Mouse (Mus musculus) 3T3-L1 (cell line): ENCODE measurements around the gene Fmnl2.

Experiments used
- DNase-seq: peaks from one replicate; pipeline ENCODE4 v3.0.0-alpha.2; 2015; ENCODE audit warnings: low read depth, low spot score

The Fmnl2 gene

DNA sequence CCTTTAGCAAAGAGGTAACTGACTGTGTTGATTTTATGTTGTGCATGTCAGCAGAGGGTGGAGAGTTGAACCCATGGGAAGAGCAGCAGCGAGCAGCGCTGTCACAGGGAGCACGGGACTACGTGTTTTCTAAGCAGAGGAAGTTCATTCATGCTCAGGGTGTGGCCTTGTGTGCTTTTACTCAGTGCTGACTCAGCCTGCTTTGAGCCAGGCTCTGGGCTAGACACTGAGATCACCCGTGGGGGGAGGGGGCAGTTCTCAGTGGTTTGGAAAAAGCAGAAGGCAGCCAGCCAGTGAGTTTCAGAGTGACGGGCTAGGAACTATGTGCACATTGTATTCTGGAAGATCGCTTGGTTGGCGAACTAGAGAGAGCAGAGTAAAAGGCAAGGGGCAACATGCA, 97.4 kb downstream of the Fmnl2 start:
- peak; percentile 99 for DNase-seq

DNA sequence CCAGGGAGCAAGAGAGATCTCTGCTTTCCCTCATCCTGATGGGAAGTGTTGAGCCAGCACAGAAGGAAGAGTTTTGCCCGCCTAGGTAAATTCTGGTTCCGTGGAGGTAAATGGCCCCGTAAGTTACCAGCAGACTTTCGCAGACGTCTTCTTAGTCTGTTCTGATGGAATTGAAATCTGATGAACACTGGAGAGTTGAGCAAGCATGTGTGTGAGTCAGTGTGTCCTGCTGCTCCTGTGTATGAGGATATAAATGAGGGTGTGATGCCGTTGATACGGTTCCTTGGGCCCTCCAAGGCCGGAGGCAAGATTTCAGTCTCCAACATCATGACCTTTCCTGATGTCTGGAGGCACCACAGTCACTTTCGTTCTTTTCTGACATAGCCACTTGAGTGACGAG, 98.2 kb downstream of the Fmnl2 start:
- peak; percentile 59 for DNase-seq

DNA sequence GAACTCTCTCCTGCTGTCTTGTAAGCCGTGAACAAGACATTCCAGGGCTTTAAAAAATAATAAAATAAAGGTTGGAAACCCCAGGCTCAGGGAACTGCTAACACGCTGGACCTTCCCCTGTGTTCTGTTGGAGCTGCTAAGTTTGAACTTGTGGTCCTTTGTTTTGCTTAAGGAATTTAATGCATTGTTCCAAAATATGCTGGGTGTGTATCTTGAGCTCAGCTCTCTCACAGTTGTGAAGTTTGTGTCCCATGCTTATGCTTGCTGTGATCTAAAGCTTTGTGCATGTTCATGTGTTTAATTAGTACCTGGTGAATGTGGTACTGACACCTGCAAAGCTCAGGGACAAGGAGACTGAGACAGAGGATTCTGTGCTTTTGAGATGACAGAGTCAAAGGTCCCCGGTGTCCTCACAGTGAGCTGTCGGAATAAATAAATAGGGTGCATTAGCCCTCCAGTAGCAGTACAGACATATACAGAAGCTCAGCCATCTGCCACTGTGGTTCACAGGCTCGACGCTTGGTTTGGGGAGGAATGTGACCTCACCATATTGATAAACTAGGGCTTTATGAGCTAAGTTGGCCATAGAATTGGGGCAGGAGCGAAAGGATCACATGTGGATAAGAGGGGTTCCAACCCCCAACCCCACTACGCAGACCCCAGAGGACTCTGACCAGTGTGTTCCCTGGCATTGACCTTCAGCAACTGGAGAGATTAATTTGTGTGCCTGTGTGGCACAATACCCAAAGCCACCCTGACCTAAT, 100.3 kb downstream of the Fmnl2 start:
- no peak for DNase-seq

DNA sequence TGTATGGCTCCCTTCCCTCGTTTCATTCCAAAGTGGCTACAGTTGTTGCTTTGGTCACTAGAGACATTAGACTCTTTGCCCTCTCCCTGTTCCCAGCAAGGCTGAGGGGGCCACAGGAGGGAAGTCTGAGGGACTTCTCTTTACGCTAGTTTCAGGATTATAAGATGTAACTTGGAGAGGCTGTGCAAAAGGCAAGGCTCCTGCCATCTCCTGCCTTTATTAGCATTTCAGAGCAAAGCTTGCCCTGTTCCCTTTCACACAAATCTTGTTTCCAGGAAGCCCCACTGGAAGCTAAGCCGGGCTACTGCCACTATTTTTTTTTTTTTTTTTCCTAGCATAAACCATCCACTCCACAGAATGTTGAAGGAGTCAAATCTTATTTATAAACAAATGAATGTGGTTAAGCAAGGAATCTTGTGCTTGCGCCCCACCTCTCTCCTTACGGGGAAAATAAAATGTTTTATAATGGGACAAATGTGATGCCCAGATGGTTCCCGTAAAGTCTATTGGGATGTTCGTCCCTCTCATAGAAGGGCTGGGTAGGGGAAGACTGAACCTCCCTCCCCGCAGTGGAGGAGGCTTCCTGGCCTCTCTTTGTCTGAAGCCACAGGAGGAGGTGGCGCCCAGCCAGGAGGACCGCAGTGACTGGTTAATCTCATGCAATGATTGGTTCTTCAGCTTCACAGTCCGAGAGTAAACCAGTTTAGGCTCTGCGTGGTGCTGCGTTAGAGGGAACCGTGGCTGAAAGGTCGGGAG, 101.1 kb downstream of the Fmnl2 start:
- DNase-seq: peak; percentile 76

DNA sequence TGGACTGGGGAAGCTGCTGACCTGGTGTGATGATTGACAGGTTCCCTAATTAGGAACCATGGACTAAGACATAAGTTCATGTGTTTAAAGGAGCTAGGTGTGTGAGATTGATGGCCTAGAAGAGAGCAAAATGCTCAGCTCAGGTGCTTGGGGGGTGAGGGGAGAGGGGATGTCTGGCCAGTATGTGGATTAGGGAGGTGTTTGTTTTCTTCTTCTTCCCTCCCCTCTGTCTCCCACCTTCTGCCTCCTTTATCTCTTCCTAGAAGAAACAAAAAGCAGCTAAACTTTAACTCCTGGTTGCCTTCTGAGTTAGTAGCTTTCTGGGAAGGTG, 101.6 kb downstream of the Fmnl2 start:
- DNase-seq: no peak

DNA sequence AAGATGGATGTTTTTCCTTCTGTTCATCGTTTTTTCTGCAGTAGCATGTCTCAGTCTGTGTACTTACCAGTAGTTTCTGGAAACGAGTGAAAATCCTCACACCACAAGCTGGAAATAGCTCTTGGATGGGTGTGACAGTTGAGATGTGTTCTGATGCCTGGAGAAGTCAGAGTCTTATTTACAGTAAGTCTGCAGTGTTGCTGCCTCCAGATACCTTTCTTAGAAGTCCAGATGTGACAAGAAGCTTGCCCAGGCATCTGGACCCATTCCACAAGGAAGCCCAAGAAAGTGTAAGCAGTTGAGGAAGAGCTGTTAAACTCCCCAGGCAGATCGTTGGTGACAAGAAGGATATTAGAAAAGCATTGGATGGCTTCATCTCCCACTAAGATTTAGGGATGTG, 102.3 kb downstream of the Fmnl2 start:
- DNase-seq: no peak

DNA sequence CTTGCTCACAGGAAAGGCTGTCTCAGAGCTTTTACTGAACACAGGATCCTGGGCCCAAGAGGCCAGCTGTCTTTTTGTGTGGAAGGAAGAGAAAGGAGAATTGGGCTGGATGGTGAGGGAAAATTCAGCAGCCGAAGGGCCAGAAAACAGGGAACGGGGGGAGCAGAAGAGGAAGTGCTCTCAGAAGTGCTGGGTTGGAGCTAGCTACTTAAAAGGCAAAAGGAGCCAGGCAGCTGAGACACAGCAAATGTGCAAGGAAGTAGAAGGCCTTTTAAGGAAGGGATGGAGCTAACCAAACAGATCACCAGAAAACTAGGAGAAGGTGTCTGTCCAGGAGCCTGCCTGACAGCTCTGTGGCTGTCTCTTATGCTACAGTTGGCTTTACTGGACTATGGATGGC, 103.0 kb downstream of the Fmnl2 start:
- DNase-seq: no peak

DNA sequence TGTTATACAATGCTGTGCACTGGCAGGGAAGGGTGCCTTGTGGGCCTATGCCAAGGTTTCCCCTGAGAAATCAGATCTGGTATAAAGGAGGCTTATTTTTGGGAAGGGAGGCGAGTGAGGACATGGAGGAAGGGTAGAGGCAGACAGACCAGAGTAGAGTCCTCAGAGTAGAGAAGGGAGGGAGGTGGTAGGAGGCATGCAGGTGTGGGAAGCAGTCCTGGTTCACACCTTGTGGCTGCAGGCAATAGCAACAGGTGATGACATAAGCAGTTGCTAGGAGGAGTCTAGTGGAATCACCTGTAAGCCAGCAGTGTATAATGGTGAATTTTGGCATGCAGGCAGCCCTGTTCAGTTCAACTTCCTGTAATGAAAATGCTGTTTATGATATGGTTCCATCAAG, 105.8 kb downstream of the Fmnl2 start:
- DNase-seq: no peak

DNA sequence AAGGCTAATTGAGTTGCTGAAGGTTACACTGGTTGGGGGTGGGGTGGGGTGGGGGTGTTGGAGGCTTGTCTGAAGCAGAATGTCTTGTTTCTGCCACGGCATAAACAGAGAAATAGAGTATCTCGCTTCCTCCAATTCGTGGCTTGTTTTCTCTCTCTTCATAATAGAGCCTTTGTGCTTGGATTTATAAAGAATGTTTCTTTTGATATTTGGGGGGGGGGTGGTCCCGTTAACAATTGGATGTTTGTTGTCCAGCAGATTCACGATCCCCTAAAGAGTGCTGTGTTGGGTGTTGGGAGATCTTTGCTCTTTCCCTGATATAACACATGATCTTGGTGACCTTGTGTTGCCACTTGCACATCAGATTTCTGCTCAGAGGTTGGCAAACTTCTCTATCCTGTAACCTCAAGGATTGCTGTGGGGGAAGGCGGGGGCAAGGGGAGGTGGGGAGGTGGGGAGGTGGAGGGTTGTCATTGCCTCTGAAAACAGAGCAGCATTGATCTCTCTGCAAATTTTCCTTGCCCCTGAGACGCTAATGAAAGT, 106.8 kb downstream of the Fmnl2 start:
- no peak for DNase-seq

DNA sequence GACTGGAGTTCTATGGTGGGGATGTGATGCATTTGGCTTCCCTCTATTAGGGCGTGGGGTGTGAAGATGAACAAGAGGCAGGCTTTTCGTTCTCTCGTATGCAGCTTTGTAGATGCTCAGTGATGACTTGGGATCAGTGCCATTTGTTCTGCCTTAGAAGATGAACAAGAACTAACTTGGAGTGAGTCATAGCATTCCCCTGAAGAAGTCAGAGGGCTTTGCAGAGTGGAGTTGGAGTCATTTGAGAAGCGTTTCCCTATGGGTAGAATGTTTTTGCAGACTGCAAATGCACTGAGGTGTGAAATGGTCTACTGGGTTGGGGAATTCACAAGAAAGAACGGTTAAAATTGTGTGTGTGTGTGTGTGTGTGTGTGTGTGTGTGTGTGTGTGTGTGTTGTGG, 108.6 kb downstream of the Fmnl2 start:
- DNase-seq: peak; percentile 92

DNA sequence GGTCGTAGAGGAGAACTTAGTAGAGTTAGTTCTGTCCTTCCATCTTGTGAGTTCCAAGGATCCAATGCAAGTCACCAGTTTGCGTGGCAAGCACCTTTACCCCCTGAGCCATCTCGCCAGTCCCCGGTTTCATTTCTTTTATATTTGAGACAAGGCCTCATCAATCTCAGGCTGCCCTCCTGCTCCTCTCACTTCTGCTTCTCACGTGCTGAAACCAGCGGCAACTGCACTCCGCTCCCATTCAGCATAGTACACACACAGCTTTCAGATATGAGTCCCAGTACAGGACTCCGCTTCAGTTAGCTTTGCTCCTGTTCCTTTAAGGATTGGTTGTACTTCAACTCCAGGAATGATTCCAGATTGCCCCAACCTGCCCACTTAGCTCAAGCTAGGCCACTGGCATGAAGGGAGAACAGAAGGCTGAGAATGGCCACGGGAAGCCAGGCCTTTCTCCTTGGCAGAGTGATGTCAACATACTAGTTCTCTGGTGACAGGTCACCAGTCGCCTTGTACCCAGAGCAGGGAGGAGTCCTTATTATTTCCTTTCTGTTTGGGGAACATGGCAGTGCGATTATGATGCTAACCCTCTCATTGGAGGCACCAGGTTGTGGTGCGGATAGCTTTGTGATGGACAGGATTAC, 109.3 kb downstream of the Fmnl2 start:
- DNase-seq: no peak

DNA sequence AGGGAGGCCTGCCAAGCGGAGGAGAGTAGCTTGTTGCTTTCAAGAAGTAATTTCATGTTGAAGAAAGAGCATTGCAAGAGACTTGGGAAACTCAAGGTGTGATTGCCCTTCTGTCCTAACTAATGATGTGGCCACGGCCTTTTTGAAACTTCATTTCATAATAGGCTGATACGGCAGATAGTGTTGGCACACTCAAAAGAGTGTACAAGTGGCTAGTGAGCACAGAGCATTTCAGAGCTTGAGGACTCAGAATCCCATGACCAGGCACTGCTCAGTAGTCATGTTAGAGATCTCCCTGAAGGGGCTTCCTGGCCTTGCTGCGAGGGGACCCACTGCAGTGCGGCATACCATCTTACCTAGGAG, 109.8 kb downstream of the Fmnl2 start:
- no peak for DNase-seq

DNA sequence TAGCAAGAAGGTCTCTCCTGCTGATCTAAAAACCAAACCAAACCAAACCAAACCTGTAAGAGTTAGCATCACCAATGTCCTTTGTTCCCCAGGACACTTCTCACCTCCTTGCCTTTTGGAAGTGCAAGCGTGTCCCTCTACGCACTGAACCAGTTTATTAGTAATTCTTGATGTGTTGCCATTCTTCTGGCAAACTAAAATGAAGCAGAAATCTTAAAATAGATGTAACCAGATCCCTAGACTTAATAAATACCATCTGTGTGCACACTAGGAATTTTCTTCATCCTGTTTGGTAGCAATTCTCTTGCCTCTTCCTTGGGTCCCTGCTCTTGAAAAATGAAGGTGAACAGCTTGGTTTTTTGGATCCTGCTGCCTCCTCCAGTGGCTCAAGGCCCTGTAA, 111.2 kb downstream of the Fmnl2 start:
- DNase-seq: peak; percentile 89

DNA sequence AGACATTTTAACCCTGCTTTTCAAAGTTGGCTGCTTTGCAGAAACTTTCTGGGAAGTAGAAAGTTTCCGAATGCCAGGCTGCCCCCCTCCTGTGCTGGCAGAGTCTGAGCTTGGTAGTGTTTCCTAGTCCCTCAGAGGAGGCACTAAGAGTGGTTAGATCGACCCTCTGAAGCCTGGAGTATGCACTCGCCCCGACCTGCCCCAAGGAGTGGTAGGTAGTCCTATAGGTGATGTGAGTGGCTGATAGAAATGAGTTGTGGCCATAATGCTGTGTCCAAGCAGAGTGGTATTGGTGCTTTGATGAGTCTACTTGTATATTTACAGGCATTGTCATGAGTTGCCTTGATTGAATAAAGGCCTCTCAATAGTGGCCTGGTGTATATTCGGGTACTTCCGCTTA, 116.4 kb downstream of the Fmnl2 start:
- no peak for DNase-seq

DNA sequence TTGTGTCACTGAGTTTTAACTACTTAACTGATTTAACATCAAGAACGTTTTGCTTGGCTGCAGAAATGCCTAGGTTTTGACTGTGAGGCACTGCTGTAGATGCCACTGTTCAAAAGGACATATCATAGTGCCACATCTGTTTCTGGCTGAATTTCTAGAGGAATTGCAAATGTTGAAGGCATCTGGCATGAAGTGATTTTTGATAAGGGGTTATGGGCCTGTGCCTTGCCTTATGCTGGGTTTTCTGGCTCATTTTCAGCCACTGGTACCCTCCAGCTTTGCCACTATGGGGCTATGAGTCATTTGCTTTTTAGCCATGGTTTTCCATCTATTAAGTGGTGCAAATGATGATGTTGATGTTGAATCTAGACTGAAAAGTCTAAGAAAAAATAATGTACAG, 117.1 kb downstream of the Fmnl2 start:
- peak; percentile 52 for DNase-seq

DNA sequence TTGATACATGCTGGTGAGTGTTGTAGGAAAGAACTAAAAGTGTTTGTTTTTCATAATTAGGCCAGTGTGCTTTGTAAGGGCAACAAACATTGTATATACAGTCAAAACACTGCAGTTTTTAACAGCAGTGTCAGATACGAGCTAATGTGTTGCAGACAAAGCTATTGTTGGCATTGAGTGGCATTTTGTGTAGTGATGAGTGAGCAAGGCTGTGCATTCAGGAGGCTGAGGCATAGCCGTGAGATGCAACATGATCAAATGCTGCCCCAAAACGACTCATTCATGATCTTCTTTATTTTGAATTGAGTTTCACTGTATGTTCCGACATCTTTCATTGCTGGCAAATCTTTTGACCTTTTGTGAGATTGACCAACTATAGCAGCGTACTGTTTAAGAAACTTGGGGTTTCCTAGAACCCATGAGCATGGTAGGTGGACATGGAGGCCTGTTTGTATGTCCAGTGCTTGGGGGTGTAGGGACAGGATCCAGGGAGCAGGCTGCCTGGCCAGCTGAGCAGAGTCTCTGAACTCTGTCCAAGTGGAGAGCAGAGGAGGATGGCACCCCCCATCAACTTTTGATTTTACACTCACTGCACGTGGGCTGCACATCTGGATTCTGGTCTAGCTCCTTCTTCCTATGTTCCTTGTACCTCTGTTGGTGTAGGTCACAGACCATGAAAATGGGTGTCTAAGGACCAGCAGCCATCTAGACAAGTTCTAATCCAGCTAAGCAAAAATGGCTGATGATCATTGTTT, 120.4 kb downstream of the Fmnl2 start:
- DNase-seq: no peak

DNA sequence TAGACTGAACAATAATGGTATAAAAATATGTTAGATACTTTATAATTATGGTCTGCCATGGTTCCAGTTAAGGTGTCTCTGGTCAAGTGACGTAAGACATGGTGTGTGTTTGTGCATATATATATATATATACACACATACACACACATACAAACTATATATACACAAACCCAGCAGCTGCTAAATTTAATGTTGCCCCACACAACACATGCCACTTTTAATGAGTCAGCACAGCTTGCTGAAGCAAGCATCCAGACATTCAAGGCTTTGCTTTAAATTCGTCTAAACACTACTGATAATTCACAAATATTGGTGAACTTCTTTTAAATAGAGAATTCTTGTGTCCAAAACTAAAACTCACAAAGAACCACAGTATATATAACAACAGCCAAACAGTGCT, 121.1 kb downstream of the Fmnl2 start:
- DNase-seq: no peak

DNA sequence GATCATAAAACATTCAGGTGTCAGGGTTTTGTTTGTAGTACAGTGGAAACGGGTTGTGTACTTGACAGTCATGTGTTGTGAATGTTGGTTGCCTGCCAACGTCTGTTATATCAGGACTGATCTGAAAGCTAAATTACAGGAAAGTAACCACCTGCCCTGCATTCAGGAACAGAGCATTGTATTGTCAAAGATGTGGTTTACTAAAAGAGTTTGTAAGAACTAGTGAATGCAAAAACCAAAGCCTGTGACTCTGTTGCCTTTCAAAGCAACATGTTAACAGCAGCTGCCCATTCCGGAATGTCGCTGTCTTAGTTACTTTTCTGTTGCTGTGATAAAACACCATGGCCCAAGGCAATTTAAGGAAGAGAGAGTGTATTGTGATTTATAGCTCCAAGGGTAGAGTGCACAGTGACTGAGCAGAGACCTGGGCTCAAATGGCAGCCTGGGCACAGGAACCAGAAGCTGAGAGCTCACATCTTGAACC, 121.7 kb downstream of the Fmnl2 start:
- DNase-seq: peak; percentile 84

DNA sequence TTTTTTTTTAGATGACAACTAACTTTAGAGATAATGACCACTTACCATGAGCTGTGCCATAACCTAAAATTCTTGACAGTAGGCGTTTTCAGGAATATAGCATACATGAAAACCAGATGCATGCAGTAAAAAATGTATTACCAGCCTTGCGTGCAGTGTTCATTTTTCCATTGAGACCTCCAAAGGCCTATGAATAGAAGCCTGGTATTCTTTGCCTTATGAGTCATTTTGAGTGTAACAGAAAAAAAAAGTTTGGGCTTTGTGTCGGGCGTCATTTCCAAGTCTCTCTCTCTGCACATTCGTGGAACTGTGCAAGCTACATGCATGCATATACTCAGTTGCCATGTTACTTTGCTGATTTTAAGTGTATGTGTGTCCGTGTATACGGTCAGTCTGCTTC, 123.5 kb downstream of the Fmnl2 start:
- peak; percentile 76 for DNase-seq

DNA sequence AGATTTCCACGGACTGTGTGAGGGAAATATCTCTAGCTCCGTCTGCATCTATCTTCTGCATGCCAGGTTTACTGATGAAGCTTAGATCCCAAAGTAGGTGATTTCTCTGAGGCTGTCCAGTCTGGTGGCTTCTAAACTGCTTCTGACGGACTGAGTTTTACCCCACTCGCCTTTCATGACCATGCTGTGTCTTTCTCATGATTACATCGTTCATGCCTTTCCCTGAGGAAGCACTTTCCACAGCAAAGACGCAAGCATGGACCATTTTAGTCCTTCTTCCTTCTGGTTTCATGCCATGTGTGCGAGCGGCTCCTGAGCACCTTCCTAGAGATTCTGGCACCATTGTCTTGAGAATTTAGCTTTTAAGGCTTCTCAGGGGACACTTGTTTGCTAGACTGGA, 123.9 kb downstream of the Fmnl2 start:
- DNase-seq: peak; percentile 55

DNA sequence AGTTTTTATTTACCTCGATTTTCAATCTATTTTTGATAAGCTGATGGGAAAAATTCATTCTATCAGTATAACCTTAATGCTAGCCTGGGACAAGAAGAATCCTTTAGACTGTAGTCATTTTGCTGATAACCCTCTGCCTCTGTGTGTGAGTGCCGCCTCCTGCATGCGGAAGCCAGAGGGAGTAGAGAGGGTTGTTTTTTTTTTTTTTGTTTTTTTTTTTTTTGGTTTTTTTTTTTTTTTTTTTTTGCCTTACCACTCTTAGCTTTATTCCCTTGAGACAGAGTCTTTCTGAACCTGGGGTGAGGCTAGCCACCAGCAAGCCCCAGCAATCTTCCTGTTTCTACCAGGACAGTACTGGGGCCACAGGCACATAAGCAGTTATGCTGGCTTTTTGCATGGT, 124.8 kb downstream of the Fmnl2 start:
- no peak for DNase-seq

DNA sequence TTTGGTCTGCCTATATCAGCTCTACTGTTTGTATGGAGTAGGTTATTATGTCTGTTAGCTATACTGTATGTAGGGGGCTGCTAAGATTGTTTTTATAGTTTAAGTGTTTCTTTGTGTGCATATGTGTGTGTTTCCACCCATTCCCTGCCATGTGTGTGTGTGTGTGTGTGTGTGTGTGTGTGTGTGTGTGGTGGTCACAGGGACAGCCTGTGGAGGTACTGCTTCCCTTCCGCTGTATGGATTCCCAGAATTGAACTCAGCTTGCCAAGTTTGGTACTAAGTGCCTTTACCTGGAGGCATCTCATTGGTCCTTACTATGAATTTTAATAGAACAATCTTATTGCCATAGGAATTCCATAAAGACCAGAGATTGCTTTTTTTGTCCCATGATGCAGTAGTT, 126.9 kb downstream of the Fmnl2 start:
- DNase-seq: no peak
